Mouse (Mus musculus): ENCODE data around the gene Dbndd2. TPM values are rescaled to one million over a fixed set of nuclear protein-coding genes. Genes with fewer than 3 reads are reported as not detected.

Dbndd2 gene
- 100 to 1,000 TPM; 111 to 112 TPM for total RNA-seq (2021)
- long read RNA-seq, experiment 1, transcript Dbndd2-202 (4 exons, 1,658 nt) = major isoform, 49 of 73 reads
- long read RNA-seq, experiment 1, transcript Dbndd2-203 (4 exons, 3,597 nt) = minor isoform, 6 of 73 reads
- long read RNA-seq, experiment 1, transcript Dbndd2-201 (3 exons, 1,338 nt) = minor isoform, 10 of 73 reads
- long read RNA-seq, experiment 1, partial matches to known transcripts = 1 of 73 reads
- long read RNA-seq, experiment 1, other reads (novel, unspliced or antisense) = 7 of 73 reads
- long read RNA-seq, experiment 2, transcript Dbndd2-203 (4 exons, 3,597 nt) = minor isoform, 5 of 121 reads
- long read RNA-seq, experiment 2, transcript Dbndd2-202 (4 exons, 1,658 nt) = major isoform, 87 of 121 reads
- long read RNA-seq, experiment 2, transcript Dbndd2-201 (3 exons, 1,338 nt) = minor isoform, 19 of 121 reads
- long read RNA-seq, experiment 2, partial matches to known transcripts = 1 of 121 reads
- long read RNA-seq, experiment 2, other reads (novel, unspliced or antisense) = 8 of 121 reads

GRCm38 (mm10) chr2:164485681-164486257, at the start of gene Dbndd2:
TSS of gene Dbndd2 (plus strand) at chr2:164486106.
- H3K27ac ChIP-seq = peak within 1 kb of the TSS; percentile 99
- peak within 1 kb of the TSS; percentile 89 for H3K4me3 ChIP-seq
- TF ChIP-seq CTCF (conservative IDR thresholded peaks at IDR 0.05) = no peak
- DNase-seq (ENCODE audit: low spot score in 2 of 2) = peak in 1 of 2 experiments; percentile 68

GRCm38 (mm10) chr2:164436215-164436913, 49.5 kb upstream of the Dbndd2 start:
- Histone ChIP-seq H3K4me3 (peak overlapping the region; percentile 12; the same call in 1 of the 2 replicates), H3K27ac (peak overlapping the region; percentile 89)
- DNase-seq (ENCODE audit: low spot score in 2 of 2) = peak; percentile 37 to 58
- TF ChIP-seq CTCF (conservative IDR thresholded peaks at IDR 0.05) = no peak

- no peak for TF ChIP-seq CTCF (conservative IDR thresholded peaks at IDR 0.05)
- peak overlapping the region; percentile 89 for H3K27ac ChIP-seq
- H3K4me3 ChIP-seq = peak overlapping the region; percentile 12; the same call in 1 of the 2 replicates
- no peak for DNase-seq (ENCODE audit: low spot score in 2 of 2)
These were observed 48.9 kb upstream of the Dbndd2 start for GRCm38 (mm10) chr2:164436961-164437360.

GRCm38 (mm10) chr2:164437710-164438109, 48.2 kb upstream of the Dbndd2 start:
- no peak for TF ChIP-seq CTCF (conservative IDR thresholded peaks at IDR 0.05)
- H3K27ac ChIP-seq = peak overlapping the region; percentile 89
- no peak for DNase-seq (ENCODE audit: low spot score in 2 of 2)
- peak overlapping the region; percentile 17; the same call in 1 of the 2 replicates for H3K4me3 ChIP-seq

GRCm38 (mm10) chr2:164438257-164438656, 47.6 kb upstream of the Dbndd2 start:
- DNase-seq (ENCODE audit: low spot score in 2 of 2) = no peak
- peak overlapping the region; percentile 81 for H3K27ac ChIP-seq
- no peak for TF ChIP-seq CTCF (conservative IDR thresholded peaks at IDR 0.05)
- H3K4me3 ChIP-seq = peak overlapping the region; percentile 20; the same call in 1 of the 2 replicates

GRCm38 (mm10) chr2:164439001-164439421, 46.9 kb upstream of the Dbndd2 start:
- Histone ChIP-seq H3K4me3 (peak overlapping the region; percentile 17; the same call in 1 of the 2 replicates), H3K27ac (peak overlapping the region; percentile 81)
- DNase-seq (ENCODE audit: low spot score in 2 of 2) = peak; percentile 17 to 64
- TF ChIP-seq CTCF (conservative IDR thresholded peaks at IDR 0.05) = no peak

- Histone ChIP-seq H3K27ac (peak overlapping the region; percentile 81), H3K4me3 (peak overlapping the region; percentile 51)
These were observed 45.6 kb upstream of the Dbndd2 start for GRCm38 (mm10) chr2:164440314-164440713.

GRCm38 (mm10) chr2:164441155-164441554, 44.8 kb upstream of the Dbndd2 start:
- no peak for DNase-seq (ENCODE audit: low spot score in 2 of 2)
- Histone ChIP-seq H3K27ac (peak overlapping the region; percentile 81), H3K4me3 (peak overlapping the region; percentile 51)
- TF ChIP-seq CTCF (conservative IDR thresholded peaks at IDR 0.05) = no peak

More at GRCm38 (mm10) chr2:164440314-164440713, 45.6 kb upstream of the Dbndd2 start:
- no peak for TF ChIP-seq CTCF (conservative IDR thresholded peaks at IDR 0.05)
- no peak for DNase-seq (ENCODE audit: low spot score in 2 of 2)

GRCm38 (mm10) chr2:164441731-164442130, 44.2 kb upstream of the Dbndd2 start:
- no peak for DNase-seq (ENCODE audit: low spot score in 2 of 2)
- Histone ChIP-seq H3K4me3 (peak overlapping the region; percentile 51), H3K27ac (peak overlapping the region; percentile 81)
- no peak for TF ChIP-seq CTCF (conservative IDR thresholded peaks at IDR 0.05)

- peak overlapping the region; percentile 81 for H3K27ac ChIP-seq
- DNase-seq (ENCODE audit: low spot score in 2 of 2) = no peak
- peak overlapping the region; percentile 51 for H3K4me3 ChIP-seq
- TF ChIP-seq CTCF (conservative IDR thresholded peaks at IDR 0.05) = no peak
These were observed 43.4 kb upstream of the Dbndd2 start for GRCm38 (mm10) chr2:164442315-164443050.

- TF ChIP-seq CTCF (conservative IDR thresholded peaks at IDR 0.05) = peak; percentile 53
- peak overlapping the region; percentile 51 for H3K4me3 ChIP-seq
- DNase-seq (ENCODE audit: low spot score in 2 of 2) = peak; percentile 55 to 64
- peak overlapping the region; percentile 81 for H3K27ac ChIP-seq
These were observed 42.9 kb upstream of the Dbndd2 start for GRCm38 (mm10) chr2:164443051-164443437.

- TF ChIP-seq CTCF (conservative IDR thresholded peaks at IDR 0.05) = no peak
- DNase-seq (ENCODE audit: low spot score in 2 of 2) = no peak
- Histone ChIP-seq H3K4me3 (peak within 1 kb of the TSS; percentile 51), H3K27ac (peak within 1 kb of the TSS; percentile 81)
These were observed 42.4 kb upstream of the Dbndd2 start, which contains the start of gene Sdc4 for GRCm38 (mm10) chr2:164443460-164444000. TSS of gene Sdc4 (minus strand) at chr2:164443887.
